ENCODE assay signal across 8 mouse cellular contexts in genomic region chr4:32530921-32531846, GRCm38 (mm10).
A peak's percentile ranks its signal among the peaks of the same experiment; 100 is the strongest.
DNase-seq lines count a peak whose midpoint lies in the region; ATAC-seq and TF ChIP-seq lines count a peak whose summit lies in the region.

No protein-coding gene starts in this region.

- H3K36me3 ChIP-seq in forebrain, embryonic 10.5 days (replicated peaks): no peaks in the 10 kb centered on the region
- no peaks in the 10 kb centered on the region for H3K36me3 ChIP-seq in heart, postnatal 0 days (replicated peaks; ENCODE audit: control insufficient read depth, insufficient read depth, low read length)
- H3K36me3 ChIP-seq in liver, embryonic 15.5 days (replicated peaks): no peaks in the 10 kb centered on the region

- WGBS in lung, adult 2 months: 35% methylated on average over 28 of the region's 28 CpGs
- 46% methylated on average over 28 of the region's 28 CpGs for WGBS in forebrain, embryonic 10.5 days
- 28% methylated on average over 28 of the region's 28 CpGs for WGBS in heart, postnatal 0 days
- 42% methylated on average over 28 of the region's 28 CpGs for WGBS in liver, embryonic 15.5 days (ENCODE audit: insufficient replicate concordance)

- no peak for TF ChIP-seq CTCF in lung, adult 2 months (IDR thresholded peaks at IDR 0.05; ENCODE audit: insufficient read depth, low read length)
- TF ChIP-seq CTCF in heart, postnatal 0 days (IDR thresholded peaks at IDR 0.05; ENCODE audit: low read depth): no peak

- DNase-seq in lung, adult 2 months: no peak
- DNase-seq in lung, postnatal 36 days: no peak
- no peak for DNase-seq in forebrain, embryonic 10.5 days (ENCODE audit: extremely low spot score, low spot score)
- peak; percentile 62 for DNase-seq in heart, postnatal 0 days (ENCODE audit: low spot score)
- peak; percentile 59 to 73 for DNase-seq in kidney, postnatal 25 days
- DNase-seq in right cerebral cortex, postnatal 36 days (ENCODE audit: low spot score in 2 of 2): peak; percentile 30 to 54

- ATAC-seq in heart, postnatal 0 days (ENCODE audit: insufficient read depth, low read depth): peak; percentile 52
- ATAC-seq in liver, embryonic 15.5 days (ENCODE audit: insufficient read depth): no peak
- ATAC-seq in monocyte, adult 5-6 weeks (replicated peaks; ENCODE audit: insufficient number of reproducible peaks, low FRiP score, low TSS enrichment, poor library complexity, severe bottlenecking): no peak

- H3K9ac ChIP-seq in heart, postnatal 0 days (replicated peaks; ENCODE audit: low read depth, low read length): peak overlapping the region; percentile 33
- H3K9ac ChIP-seq in liver, embryonic 15.5 days: no peak overlapping the region

- no peak for TF ChIP-seq POLR2A in lung, adult 2 months (IDR thresholded peaks at IDR 0.05; ENCODE audit: borderline replicate concordance, extremely low read depth, low read depth, low read length)

- H3K4me3 ChIP-seq in lung, adult 2 months (replicated peaks; ENCODE audit: extremely low read depth, low read depth, low read length): peak overlapping the region; percentile 13
- peak overlapping the region; percentile 30 for H3K4me3 ChIP-seq in forebrain, embryonic 10.5 days
- peak overlapping the region; percentile 32 for H3K4me3 ChIP-seq in heart, postnatal 0 days (ENCODE audit: low read depth, low read length)
- H3K4me3 ChIP-seq in liver, embryonic 15.5 days (replicated peaks): no peak overlapping the region

- peak overlapping the region; percentile 78 for H3K27ac ChIP-seq in forebrain, embryonic 10.5 days
- no peak overlapping the region for H3K27ac ChIP-seq in heart, postnatal 0 days (ENCODE audit: low read depth)
- no peak overlapping the region for H3K27ac ChIP-seq in liver, embryonic 15.5 days (replicated peaks)

- no peaks in the 10 kb centered on the region; the same call in none of the 2 replicates for H3K27me3 ChIP-seq in forebrain, embryonic 10.5 days (ENCODE audit: poor library complexity, severe bottlenecking)
- H3K27me3 ChIP-seq in heart, postnatal 0 days (ENCODE audit: control insufficient read depth, insufficient read depth, low read length): no peaks in the 10 kb centered on the region
- no peaks in the 10 kb centered on the region for H3K27me3 ChIP-seq in liver, embryonic 15.5 days

- H3K4me2 ChIP-seq in heart, postnatal 0 days (ENCODE audit: low read depth, low read length): peak overlapping the region; percentile 61
- H3K4me2 ChIP-seq in liver, embryonic 15.5 days: 0 out of 2 replicates have a peak overlapping the region, but pooled peaks have one; percentile 6

- no peaks in the 10 kb centered on the region for H3K9me3 ChIP-seq in forebrain, embryonic 10.5 days
- H3K9me3 ChIP-seq in heart, postnatal 0 days (replicated peaks; ENCODE audit: control insufficient read depth, low read length): no peaks in the 10 kb centered on the region
- no peaks in the 10 kb centered on the region for H3K9me3 ChIP-seq in liver, embryonic 15.5 days (replicated peaks)

- TF ChIP-seq EP300 in heart, postnatal 0 days (IDR thresholded peaks at IDR 0.05; ENCODE audit: low read depth): no peak

- peaks cover 2% of the 10 kb centered on the region; the same call in 1 of the 2 replicates for H3K4me1 ChIP-seq in lung, adult 2 months (ENCODE audit: control insufficient read depth, insufficient read depth, low read length)
- H3K4me1 ChIP-seq in forebrain, embryonic 10.5 days: peaks cover 64% of the 10 kb centered on the region
- peaks cover 2% of the 10 kb centered on the region; the same call in 1 of the 2 replicates for H3K4me1 ChIP-seq in heart, postnatal 0 days (ENCODE audit: control insufficient read depth, insufficient read depth)
- peaks cover 3% of the 10 kb centered on the region; the same call in 1 of the 2 replicates for H3K4me1 ChIP-seq in liver, embryonic 15.5 days (replicated peaks)

Comparison
In these comparisons a context has a peak if more than half of its experiments do, and no peak if none do; other contexts are left out.
1. DNase-seq: peak in heart, postnatal 0 days (single experiment), kidney, postnatal 25 days (2 of 2) and right cerebral cortex, postnatal 36 days (2 of 2); none in lung, adult 2 months (single experiment), lung, postnatal 36 days (single experiment) and forebrain, embryonic 10.5 days (single experiment).